Mouse (Mus musculus) cerebellum, adult 18-20 months (tissue): ENCODE measurements around the gene Ethe1.

Experiments
- DNase-seq, 2 experiments: peaks; one replicate each; pipeline ENCODE4 v3.0.0; 2021

Gene Ethe1

GRCm38 (mm10) chr7:24577811-24578210, 9.5 kb upstream of the Ethe1 start:
- DNase-seq, result no peak

- DNase-seq, result no peak
Observed at GRCm38 (mm10) chr7:24584876-24585275, 2.5 kb upstream of the Ethe1 start.

GRCm38 (mm10) chr7:24585995-24586394, 1.3 kb upstream of the Ethe1 start:
- no peak for DNase-seq

- no peak for DNase-seq
Observed at GRCm38 (mm10) chr7:24586828-24587227, 515 bp upstream of the Ethe1 start.

- no peak for DNase-seq
Observed at GRCm38 (mm10) chr7:24588336-24588735, 993 bp downstream of the Ethe1 start.

GRCm38 (mm10) chr7:24591735-24592134, 4.4 kb downstream of the Ethe1 start:
- no peak for DNase-seq

GRCm38 (mm10) chr7:24592163-24592562, 4.8 kb downstream of the Ethe1 start:
- DNase-seq, result no peak

- no peak for DNase-seq
Observed at GRCm38 (mm10) chr7:24592781-24593180, 5.4 kb downstream of the Ethe1 start.

- DNase-seq, result peak; percentile 80 to 83
Observed at GRCm38 (mm10) chr7:24593621-24594308, 6.4 kb downstream of the Ethe1 start.

- DNase-seq, result no peak
Observed at GRCm38 (mm10) chr7:24594309-24594803, 7.0 kb downstream of the Ethe1 start.

- DNase-seq, result no peak
Observed at GRCm38 (mm10) chr7:24595464-24595863, 8.1 kb downstream of the Ethe1 start.

- no peak for DNase-seq
Observed at GRCm38 (mm10) chr7:24598121-24598520, 10.8 kb downstream of the Ethe1 start.

- no peak for DNase-seq
Observed at GRCm38 (mm10) chr7:24599211-24600067, 12.1 kb downstream of the Ethe1 start.

- DNase-seq, result peak; percentile 97 to 98
Observed at GRCm38 (mm10) chr7:24600941-24601597, 13.7 kb downstream of the Ethe1 start.

GRCm38 (mm10) chr7:24605561-24605960, 18.2 kb downstream of the Ethe1 start:
- no peak for DNase-seq

- no peak for DNase-seq
Observed at GRCm38 (mm10) chr7:24606046-24606445, 18.7 kb downstream of the Ethe1 start.

- DNase-seq, result peak; percentile 31 to 56
Observed at GRCm38 (mm10) chr7:24608017-24608416, 20.7 kb downstream of the Ethe1 start.

- no peak for DNase-seq
Observed at GRCm38 (mm10) chr7:24608561-24608960, 21.2 kb downstream of the Ethe1 start.

- DNase-seq, result no peak
Observed at GRCm38 (mm10) chr7:24610144-24610878, 23.0 kb downstream of the Ethe1 start, which contains the start of gene Phldb3. Gene Phldb3, plus strand, starts transcription at chr7:24610763.

GRCm38 (mm10) chr7:24610879-24611494, 23.6 kb downstream of the Ethe1 start:
- DNase-seq, result peak in 1 of 2 experiments; percentile 32

GRCm38 (mm10) chr7:24611709-24612108, 24.4 kb downstream of the Ethe1 start:
- no peak for DNase-seq

GRCm38 (mm10) chr7:24612308-24612910, 25.1 kb downstream of the Ethe1 start:
- DNase-seq, result no peak
